Mouse (Mus musculus) small intestine, adult 2 months (tissue): ENCODE data around the gene Lactbl1. TPM values are rescaled to one million over a fixed set of nuclear protein-coding genes. Genes with fewer than 3 reads are reported as not detected.

ENCODE experiments used
- H3K27ac ChIP-seq: fragments of 200-500 bp; 2 replicates; pipeline ENCODE4 v1.5.1; 2012; ENCODE audit warnings: low read depth, low read length, control low read depth, inconsistent platforms; ENCODE audit not compliant: insufficient read depth
- H3K27me3 ChIP-seq: fragments of 200-500 bp; 2 replicates; pipeline ENCODE4 v1.6.1; 2012; ENCODE audit warnings: mild to moderate bottlenecking, moderate library complexity, low read length, inconsistent platforms; ENCODE audit not compliant: control insufficient read depth, insufficient read depth
- H3K36me3 ChIP-seq: fragments of 200-500 bp; 2 replicates; pipeline ENCODE4 v1.6.1; 2012; ENCODE audit warnings: mild to moderate bottlenecking, low read length, control low read depth, inconsistent platforms; ENCODE audit not compliant: control insufficient read depth, insufficient read depth
- H3K4me1 ChIP-seq: fragments of 200-500 bp; 2 replicates; pipeline ENCODE4 v1.6.1; 2012; ENCODE audit warnings: low read length, inconsistent platforms, mixed read lengths; ENCODE audit not compliant: control insufficient read depth, insufficient read depth, insufficient read length
- H3K4me3 ChIP-seq: fragments of 200-500 bp; 2 replicates; pipeline ENCODE4 v1.5.1; 2012; ENCODE audit warnings: low read depth, mild to moderate bottlenecking, control low read depth, inconsistent platforms, low read length, moderate library complexity
- CTCF ChIP-seq: fragments of 200-500 bp; IDR thresholded peaks from 2 replicates; pipeline ENCODE4 v1.5.1; 2012; ENCODE audit warnings: low read depth, mild to moderate bottlenecking, control low read depth, inconsistent platforms, low read length, moderate library complexity, mixed read lengths; ENCODE audit not compliant: insufficient replicate concordance, insufficient read length; ENCODE audit errors: extremely low read depth
- POLR2A ChIP-seq: fragments of 200-500 bp; IDR thresholded peaks from 2 replicates; pipeline ENCODE4 v1.6.1; 2012; ENCODE audit warnings: low read depth, mild to moderate bottlenecking, control low read depth, inconsistent platforms, low read length, moderate library complexity
- WGBS: fragments of 180-500 bp; shearing (Covaris S2); methylation state at CpG from one replicate; pipeline ENCODE4 v1.1.7; 2018; 5-methylcytosine and 5-hydroxymethylcytosine counted together
- polyA plus RNA-seq: library from polyadenylated mRNA; depleted of rRNA; stranded (reverse); fragments of >200 nt; gene quantifications from 2 replicates; pipeline ENCODE4 v1.2.3, GENCODE M21; 2012

Gene Lactbl1
- polyA plus RNA-seq, 1 experiment: not detected

GRCm38 (mm10) chr4:136650261-136650660, 27.8 kb downstream of the Lactbl1 start:
- Histone ChIP-seq H3K27ac (no peak overlapping the region), H3K4me3 (no peak overlapping the region), H3K36me3 (peaks cover 5% of the 10 kb centered on the region; the same call in 1 of the 2 replicates), H3K27me3 (no peaks in the 10 kb centered on the region), H3K4me1 (no peaks in the 10 kb centered on the region)
- 88% methylated on average over 8 of the region's 8 CpGs for WGBS
- TF ChIP-seq POLR2A (no peak), CTCF (no peak)

GRCm38 (mm10) chr4:136651357-136651811, 29.0 kb downstream of the Lactbl1 start:
- TF ChIP-seq POLR2A (no peak), CTCF (peak; percentile 88; the same call in 1 of the 2 replicates)
- H3K27ac ChIP-seq: no peak overlapping the region
- H3K27me3 ChIP-seq: no peaks in the 10 kb centered on the region
- H3K4me3 ChIP-seq: no peak overlapping the region
- WGBS: 63% methylated on average over 3 of the region's 3 CpGs
- no peaks in the 10 kb centered on the region for H3K4me1 ChIP-seq
- H3K36me3 ChIP-seq: peaks cover 6% of the 10 kb centered on the region; the same call in 1 of the 2 replicates

GRCm38 (mm10) chr4:136651882-136652527, 29.6 kb downstream of the Lactbl1 start:
- 83% methylated on average over 13 of the region's 13 CpGs for WGBS
- H3K27ac ChIP-seq: no peak overlapping the region

GRCm38 (mm10) chr4:136652528-136652910, 30.1 kb downstream of the Lactbl1 start:
- Histone ChIP-seq H3K4me3 (no peak overlapping the region), H3K27ac (no peak overlapping the region), H3K36me3 (peaks cover 13% of the 10 kb centered on the region; the same call in 1 of the 2 replicates), H3K4me1 (no peaks in the 10 kb centered on the region), H3K27me3 (no peaks in the 10 kb centered on the region)
- 78% methylated on average over 11 of the region's 11 CpGs for WGBS
- TF ChIP-seq CTCF (no peak), POLR2A (no peak)

More at GRCm38 (mm10) chr4:136651882-136652527, 29.6 kb downstream of the Lactbl1 start:
- Histone ChIP-seq H3K27me3 (no peaks in the 10 kb centered on the region), H3K36me3 (peaks cover 9% of the 10 kb centered on the region; the same call in 1 of the 2 replicates), H3K4me1 (no peaks in the 10 kb centered on the region), H3K4me3 (no peak overlapping the region)
- no peak for TF ChIP-seq POLR2A
- TF ChIP-seq CTCF: no peak

GRCm38 (mm10) chr4:136653019-136653418, 30.6 kb downstream of the Lactbl1 start:
- no peak overlapping the region for H3K4me3 ChIP-seq
- WGBS: 76% methylated on average over 6 of the region's 6 CpGs

GRCm38 (mm10) chr4:136653692-136654234, 31.3 kb downstream of the Lactbl1 start:
- WGBS: 78% methylated on average over 10 of the region's 10 CpGs
- no peak overlapping the region for H3K27ac ChIP-seq
- peaks cover 16% of the 10 kb centered on the region; the same call in 1 of the 2 replicates for H3K36me3 ChIP-seq
- no peaks in the 10 kb centered on the region for H3K4me1 ChIP-seq
- H3K4me3 ChIP-seq: no peak overlapping the region
- no peak for TF ChIP-seq CTCF
- TF ChIP-seq POLR2A: no peak
- H3K27me3 ChIP-seq: no peaks in the 10 kb centered on the region

More at GRCm38 (mm10) chr4:136653019-136653418, 30.6 kb downstream of the Lactbl1 start:
- H3K27ac ChIP-seq: no peak overlapping the region
- TF ChIP-seq POLR2A: no peak
- no peak for TF ChIP-seq CTCF
- no peaks in the 10 kb centered on the region for H3K4me1 ChIP-seq
- H3K27me3 ChIP-seq: no peaks in the 10 kb centered on the region
- peaks cover 15% of the 10 kb centered on the region; the same call in 1 of the 2 replicates for H3K36me3 ChIP-seq

GRCm38 (mm10) chr4:136657914-136658313, 35.5 kb downstream of the Lactbl1 start:
- no peaks in the 10 kb centered on the region for H3K27me3 ChIP-seq
- 67% methylated on average over 3 of the region's 3 CpGs for WGBS
- no peak overlapping the region for H3K4me3 ChIP-seq
- TF ChIP-seq POLR2A: no peak
- no peak for TF ChIP-seq CTCF
- no peaks in the 10 kb centered on the region for H3K4me1 ChIP-seq
- H3K27ac ChIP-seq: no peak overlapping the region
- peaks cover 35% of the 10 kb centered on the region for H3K36me3 ChIP-seq
